Mouse (Mus musculus) retina, postnatal 1 day (tissue): Measurements from ENCODE around the gene Pde6d.
A peak's percentile ranks its signal among the peaks of the same experiment; 100 is the strongest.
"Not testable (repeated sequence)": the region's sequence is repeated elsewhere in the genome, so short reads cannot be mapped to it uniquely, and the experiment has no call there.

Source experiments
- DNase-seq: peaks from one replicate; pipeline ENCODE4 v3.0.0-alpha.2; 2012

Pde6d gene

GRCm38 (mm10) chr1:86568409-86568808, 14.0 kb downstream of the Pde6d start:
- DNase-seq: no peak

GRCm38 (mm10) chr1:86562663-86563062, 19.8 kb downstream of the Pde6d start:
- no peak for DNase-seq

GRCm38 (mm10) chr1:86559232-86559631, 23.2 kb downstream of the Pde6d start:
- no peak for DNase-seq

GRCm38 (mm10) chr1:86557872-86558271, 24.6 kb downstream of the Pde6d start:
- DNase-seq: no peak

GRCm38 (mm10) chr1:86555665-86556064, 26.8 kb downstream of the Pde6d start:
- DNase-seq: no peak

GRCm38 (mm10) chr1:86551877-86552276, 30.6 kb downstream of the Pde6d start:
- DNase-seq: no peak

GRCm38 (mm10) chr1:86551299-86551698, 31.1 kb downstream of the Pde6d start:
- DNase-seq: no peak

GRCm38 (mm10) chr1:86546797-86547196, 35.6 kb downstream of the Pde6d start:
- DNase-seq: no peak

- DNase-seq: no peak
These were observed 39.8 kb downstream of the Pde6d start for GRCm38 (mm10) chr1:86542584-86542983.

- not testable (repeated sequence) for DNase-seq
These were observed 42.8 kb downstream of the Pde6d start for GRCm38 (mm10) chr1:86539583-86539982.

- DNase-seq: peak; percentile 49
These were observed 44.0 kb downstream of the Pde6d start for GRCm38 (mm10) chr1:86538383-86538782.

GRCm38 (mm10) chr1:86533411-86534130, 48.9 kb downstream of the Pde6d start:
- DNase-seq: peak; percentile 58

GRCm38 (mm10) chr1:86532362-86533051, 49.9 kb downstream of the Pde6d start:
- DNase-seq: peak; percentile 95

- DNase-seq: peak; percentile 81
These were observed 50.7 kb downstream of the Pde6d start for GRCm38 (mm10) chr1:86531547-86532321.

GRCm38 (mm10) chr1:86530871-86531546, 51.4 kb downstream of the Pde6d start:
- DNase-seq: no peak

- DNase-seq: no peak
These were observed 52.8 kb downstream of the Pde6d start for GRCm38 (mm10) chr1:86529590-86529989.

- DNase-seq: no peak
These were observed 53.8 kb downstream of the Pde6d start for GRCm38 (mm10) chr1:86528571-86529180.

- DNase-seq: peak; percentile 93
These were observed 54.6 kb downstream of the Pde6d start for GRCm38 (mm10) chr1:86527599-86528486.

GRCm38 (mm10) chr1:86526789-86527598, 55.4 kb downstream of the Pde6d start:
- DNase-seq: no peak

- DNase-seq: peak; percentile 100
These were observed 56.2 kb downstream of the Pde6d start, which contains the start of gene Ptma for GRCm38 (mm10) chr1:86526116-86526788. Ptma (plus strand) TSS chr1:86526726.
